Mouse (Mus musculus): Measurements from ENCODE around the gene Map6. TPM values are rescaled to one million over a fixed set of nuclear protein-coding genes. Genes with fewer than 3 reads are reported as not detected.
"Not testable (repeated sequence)": the region's sequence is repeated elsewhere in the genome, so short reads cannot be mapped to it uniquely, and the experiment has no call there.

Gene Map6
- polyA plus RNA-seq, 1 experiment from 2014 or later: 2.8 TPM

- peak overlapping the region; percentile 100 for H3K27ac ChIP-seq
- ATAC-seq (replicated peaks; ENCODE audit: insufficient number of reproducible peaks, insufficient read depth, low FRiP score, low read depth): no peak
- H3K4me2 ChIP-seq: peak overlapping the region; percentile 63
- no peaks in the 10 kb centered on the region for H3K27me3 ChIP-seq
- no peaks in the 10 kb centered on the region for H3K9me3 ChIP-seq (replicated peaks)
- H3K4me3 ChIP-seq: no peak overlapping the region
- H3K9ac ChIP-seq: no peak overlapping the region
- no peaks in the 10 kb centered on the region for H3K36me3 ChIP-seq
- H3K4me1 ChIP-seq (replicated peaks): peaks cover 63% of the 10 kb centered on the region
- WGBS: 29% methylated on average over 7 of the region's 7 CpGs
These were observed 90.0 kb downstream of the Map6 start for GRCm38 (mm10) chr7:99357201-99357600.

- Histone ChIP-seq H3K4me2 (no peak overlapping the region), H3K27ac (no peak overlapping the region), H3K4me3 (no peak overlapping the region), H3K9ac (no peak overlapping the region), H3K36me3 (no peaks in the 10 kb centered on the region), H3K9me3 (replicated peaks) (no peaks in the 10 kb centered on the region), H3K27me3 (no peaks in the 10 kb centered on the region), H3K4me1 (replicated peaks) (peaks cover 60% of the 10 kb centered on the region)
- 86% methylated on average over 8 of the region's 8 CpGs for WGBS
- ATAC-seq (replicated peaks; ENCODE audit: insufficient number of reproducible peaks, insufficient read depth, low FRiP score, low read depth): no peak
These were observed 91.1 kb downstream of the Map6 start for GRCm38 (mm10) chr7:99358371-99358770.

- H3K4me2 ChIP-seq: peak overlapping the region; percentile 21
- H3K36me3 ChIP-seq: no peaks in the 10 kb centered on the region
- H3K27me3 ChIP-seq: no peaks in the 10 kb centered on the region
- H3K9ac ChIP-seq: peak overlapping the region; percentile 41
- H3K9me3 ChIP-seq (replicated peaks): no peaks in the 10 kb centered on the region
- peaks cover 48% of the 10 kb centered on the region for H3K4me1 ChIP-seq (replicated peaks)
- 16% methylated on average over 10 of the region's 10 CpGs for WGBS
- no peak overlapping the region for H3K4me3 ChIP-seq
- ATAC-seq (replicated peaks; ENCODE audit: insufficient number of reproducible peaks, insufficient read depth, low FRiP score, low read depth): peak; percentile 90
- H3K27ac ChIP-seq: peak overlapping the region; percentile 94
These were observed 93.0 kb downstream of the Map6 start for GRCm38 (mm10) chr7:99360021-99360802.

- Histone ChIP-seq H3K36me3 (no peaks in the 10 kb centered on the region), H3K4me1 (replicated peaks) (peaks cover 42% of the 10 kb centered on the region), H3K27ac (peak overlapping the region; percentile 94), H3K27me3 (no peaks in the 10 kb centered on the region), H3K4me3 (no peak overlapping the region), H3K9me3 (replicated peaks) (no peaks in the 10 kb centered on the region), H3K9ac (peak overlapping the region; percentile 33), H3K4me2 (peak overlapping the region; percentile 21)
- no peak for ATAC-seq (replicated peaks; ENCODE audit: insufficient number of reproducible peaks, insufficient read depth, low FRiP score, low read depth)
- 40% methylated on average over 8 of the region's 8 CpGs for WGBS
These were observed 93.7 kb downstream of the Map6 start for GRCm38 (mm10) chr7:99360803-99361414.

- ATAC-seq (replicated peaks; ENCODE audit: insufficient number of reproducible peaks, insufficient read depth, low FRiP score, low read depth): no peak
- no peak overlapping the region for H3K4me2 ChIP-seq
- H3K4me3 ChIP-seq: no peak overlapping the region
- 81% methylated on average over 2 of the region's 2 CpGs for WGBS
- H3K4me1 ChIP-seq (replicated peaks): peaks cover 30% of the 10 kb centered on the region
- no peak overlapping the region for H3K9ac ChIP-seq
- no peak overlapping the region for H3K27ac ChIP-seq
- no peaks in the 10 kb centered on the region for H3K9me3 ChIP-seq (replicated peaks)
- H3K27me3 ChIP-seq: no peaks in the 10 kb centered on the region
- H3K36me3 ChIP-seq: no peaks in the 10 kb centered on the region
These were observed 94.9 kb downstream of the Map6 start for GRCm38 (mm10) chr7:99362137-99362536.

GRCm38 (mm10) chr7:99365069-99365468, 97.8 kb downstream of the Map6 start:
- Histone ChIP-seq H3K4me2 (no peak overlapping the region), H3K4me1 (replicated peaks) (peaks cover 16% of the 10 kb centered on the region), H3K4me3 (no peak overlapping the region), H3K9me3 (replicated peaks) (no peaks in the 10 kb centered on the region), H3K27ac (no peak overlapping the region), H3K27me3 (no peaks in the 10 kb centered on the region), H3K36me3 (no peaks in the 10 kb centered on the region), H3K9ac (no peak overlapping the region)
- no peak for ATAC-seq (replicated peaks; ENCODE audit: insufficient number of reproducible peaks, insufficient read depth, low FRiP score, low read depth)
- under 1% methylated on average over 5 of the region's 5 CpGs for WGBS

GRCm38 (mm10) chr7:99366716-99367115, 99.5 kb downstream of the Map6 start:
- ATAC-seq (replicated peaks; ENCODE audit: insufficient number of reproducible peaks, insufficient read depth, low FRiP score, low read depth): no peak
- no peaks in the 10 kb centered on the region for H3K27me3 ChIP-seq
- no peaks in the 10 kb centered on the region for H3K9me3 ChIP-seq (replicated peaks)
- no peaks in the 10 kb centered on the region for H3K36me3 ChIP-seq
- 64% methylated on average over 6 of the region's 6 CpGs for WGBS
- H3K4me3 ChIP-seq: no peak overlapping the region
- H3K4me2 ChIP-seq: no peak overlapping the region
- no peak overlapping the region for H3K9ac ChIP-seq
- H3K27ac ChIP-seq: no peak overlapping the region
- H3K4me1 ChIP-seq (replicated peaks): peaks cover 6% of the 10 kb centered on the region; the same call in 1 of the 2 replicates

GRCm38 (mm10) chr7:99374325-99374724, 107.1 kb downstream of the Map6 start:
- not testable (repeated sequence) for H3K4me2 ChIP-seq; H3K9me3 ChIP-seq (replicated peaks); H3K4me3 ChIP-seq; H3K36me3 ChIP-seq; H3K27me3 ChIP-seq; H3K27ac ChIP-seq; H3K9ac ChIP-seq; ATAC-seq (replicated peaks; ENCODE audit: insufficient number of reproducible peaks, insufficient read depth, low FRiP score, low read depth)
- peaks cover 11% of the 10 kb centered on the region; the same call in 1 of the 2 replicates for H3K4me1 ChIP-seq (replicated peaks)
- 73% methylated on average over 3 of the region's 3 CpGs for WGBS

GRCm38 (mm10) chr7:99375455-99375854, 108.2 kb downstream of the Map6 start:
- Histone ChIP-seq H3K4me2 (no peak overlapping the region), H3K36me3 (no peaks in the 10 kb centered on the region), H3K27me3 (peaks cover 6% of the 10 kb centered on the region; the same call in 1 of the 2 replicates), H3K4me1 (replicated peaks) (peaks cover 19% of the 10 kb centered on the region), H3K27ac (no peak overlapping the region), H3K9me3 (replicated peaks) (no peaks in the 10 kb centered on the region), H3K4me3 (no peak overlapping the region), H3K9ac (no peak overlapping the region)
- no peak for ATAC-seq (replicated peaks; ENCODE audit: insufficient number of reproducible peaks, insufficient read depth, low FRiP score, low read depth)
- WGBS: 8% methylated on average over 4 of the region's 4 CpGs

GRCm38 (mm10) chr7:99378870-99379269, 111.6 kb downstream of the Map6 start:
- no peak for ATAC-seq (replicated peaks; ENCODE audit: insufficient number of reproducible peaks, insufficient read depth, low FRiP score, low read depth)
- H3K27ac ChIP-seq: no peak overlapping the region
- H3K4me1 ChIP-seq (replicated peaks): peaks cover 42% of the 10 kb centered on the region
- H3K9me3 ChIP-seq (replicated peaks): no peaks in the 10 kb centered on the region
- H3K36me3 ChIP-seq: no peaks in the 10 kb centered on the region
- WGBS: 42% methylated on average over 8 of the region's 8 CpGs
- H3K4me3 ChIP-seq: no peak overlapping the region
- H3K4me2 ChIP-seq: no peak overlapping the region
- no peak overlapping the region for H3K9ac ChIP-seq
- H3K27me3 ChIP-seq: no peaks in the 10 kb centered on the region

- peak; percentile 47 for ATAC-seq (replicated peaks; ENCODE audit: insufficient number of reproducible peaks, insufficient read depth, low FRiP score, low read depth)
- Histone ChIP-seq H3K9me3 (replicated peaks) (no peaks in the 10 kb centered on the region), H3K4me3 (peak overlapping the region; percentile 80), H3K9ac (peak overlapping the region; percentile 70), H3K27ac (peak overlapping the region; percentile 94), H3K4me2 (peak overlapping the region; percentile 89), H3K4me1 (replicated peaks) (peaks cover 57% of the 10 kb centered on the region), H3K36me3 (no peaks in the 10 kb centered on the region), H3K27me3 (no peaks in the 10 kb centered on the region)
- WGBS: under 1% methylated on average over 24 of the region's 24 CpGs
These were observed 113.4 kb downstream of the Map6 start for GRCm38 (mm10) chr7:99380491-99381213.

Measured in heart, embryonic 15.5 days (tissue).